Mouse (Mus musculus): ENCODE measurements around the gene Plekhg3.

DNA sequence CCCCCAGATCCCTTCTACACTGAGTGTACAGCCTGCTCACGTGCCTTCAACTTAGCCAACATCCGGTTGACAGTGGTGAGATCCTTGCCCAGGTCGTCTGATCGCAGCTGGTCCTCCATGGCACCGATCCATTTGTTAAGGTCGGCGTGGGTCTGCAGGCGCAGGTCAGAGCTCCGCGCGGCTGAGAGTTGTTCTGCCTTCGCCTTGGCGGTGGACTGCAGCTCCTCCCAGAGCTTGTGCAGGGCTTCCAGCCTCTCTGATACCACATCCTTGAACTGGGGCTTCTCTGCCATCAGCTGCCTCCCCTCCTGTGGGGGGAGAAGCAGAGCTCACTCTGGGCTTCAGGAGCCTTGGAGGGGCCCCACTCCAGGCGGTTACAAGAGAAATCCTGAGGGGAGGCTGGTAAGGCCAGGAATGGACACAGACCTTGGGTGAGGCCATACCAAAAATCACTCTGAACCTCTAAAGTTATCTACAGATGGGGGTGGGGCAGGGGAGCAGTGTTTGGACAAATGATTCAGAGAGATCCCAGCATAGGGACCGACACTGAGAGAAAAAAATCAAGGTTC, 78.4 kb downstream of the Plekhg3 start:
- no peak for TF ChIP-seq ZNF384 (IDR thresholded peaks at IDR 0.05; ENCODE audit: low read depth, low read length)
- TF ChIP-seq HCFC1 (IDR thresholded peaks at IDR 0.05; ENCODE audit: borderline replicate concordance, insufficient read depth, low read length), result no peak
- no peak for TF ChIP-seq CHD2 (IDR thresholded peaks at IDR 0.05; ENCODE audit: low read depth, low read length)
- no peak for TF ChIP-seq MAFK (IDR thresholded peaks at IDR 0.05; ENCODE audit: insufficient read depth, low read depth, low read length)
- TF ChIP-seq ZC3H11A (IDR thresholded peaks at IDR 0.05; ENCODE audit: borderline replicate concordance, low read depth, low read length), result no peak
